Mouse (Mus musculus): ENCODE data around the gene Ceacam2. TPM values are rescaled to one million over a fixed set of nuclear protein-coding genes. Genes with fewer than 3 reads are reported as not detected.
"Not testable (repeated sequence)": the region's sequence is repeated elsewhere in the genome, so short reads cannot be mapped to it uniquely, and the experiment has no call there.

Gene Ceacam2
- total and polyA plus RNA-seq, 2 experiments from 2014 or later, result not detected

DNA sequence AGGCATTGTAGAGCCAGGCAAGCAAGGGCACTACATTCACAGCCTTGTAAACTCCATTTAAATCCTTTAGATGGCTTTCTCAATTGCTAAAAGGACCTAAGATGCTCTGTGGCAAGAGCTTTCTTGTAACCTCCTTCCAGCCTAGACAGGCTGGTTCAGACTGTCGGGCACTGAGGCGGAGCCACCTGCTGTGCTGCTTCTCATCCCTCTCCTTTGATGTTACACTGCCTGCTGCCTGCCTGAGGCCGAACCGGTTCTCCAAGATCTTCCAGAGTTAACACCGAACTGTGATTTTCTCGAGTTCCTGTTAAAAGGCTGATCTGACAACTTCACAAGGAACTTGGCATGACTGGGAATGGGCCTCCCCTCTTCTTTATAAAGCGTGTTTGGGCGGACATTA lies 36.2 kb upstream of the Ceacam2 start:
- ATAC-seq (ENCODE audit: insufficient read depth, low read depth) (no peak), DNase-seq (ENCODE audit: low spot score) (no peak)
- WGBS, result 16% methylated on average over 8 of the region's 8 CpGs
- no peak overlapping the region for H3K9ac ChIP-seq (replicated peaks; ENCODE audit: low read depth, low read length)
- no peaks in the 10 kb centered on the region for H3K27me3 ChIP-seq (ENCODE audit: control insufficient read depth, insufficient read depth, low read length)
- no peaks in the 10 kb centered on the region for H3K9me3 ChIP-seq (replicated peaks; ENCODE audit: control insufficient read depth, low read length)
- no peaks in the 10 kb centered on the region for H3K36me3 ChIP-seq (replicated peaks; ENCODE audit: control insufficient read depth, insufficient read depth, low read length)
- no peak overlapping the region for H3K4me3 ChIP-seq (ENCODE audit: low read depth, low read length)
- H3K27ac ChIP-seq (ENCODE audit: low read depth), result no peak overlapping the region
- TF ChIP-seq CTCF (IDR thresholded peaks at IDR 0.05; ENCODE audit: low read depth), result no peak
- no peak for TF ChIP-seq EP300 (IDR thresholded peaks at IDR 0.05; ENCODE audit: low read depth)
- H3K4me1 ChIP-seq (ENCODE audit: control insufficient read depth, insufficient read depth), result no peaks in the 10 kb centered on the region
- no peak overlapping the region for H3K4me2 ChIP-seq (ENCODE audit: low read depth, low read length)

DNA sequence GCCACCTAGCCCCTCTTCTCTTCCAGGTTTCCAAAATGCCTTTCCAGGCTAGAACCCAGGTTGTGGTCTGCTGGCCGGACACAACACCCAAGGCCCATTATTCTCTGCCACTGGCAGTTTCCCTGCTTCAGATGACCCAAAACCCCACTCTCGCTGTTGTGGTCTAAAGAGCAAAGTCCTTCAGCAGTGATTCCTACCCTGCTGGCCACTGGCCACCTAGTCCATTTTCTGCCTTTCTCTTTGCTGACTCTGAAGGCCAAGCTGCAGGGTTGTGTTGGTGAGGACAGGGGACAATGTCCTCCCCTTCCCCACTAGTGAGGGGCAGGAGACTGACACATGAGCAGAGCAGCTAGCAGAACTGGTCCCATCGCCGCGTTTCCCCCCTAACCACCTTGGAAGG lies 35.4 kb upstream of the Ceacam2 start:
- no peak overlapping the region for H3K27ac ChIP-seq (ENCODE audit: low read depth)

DNA sequence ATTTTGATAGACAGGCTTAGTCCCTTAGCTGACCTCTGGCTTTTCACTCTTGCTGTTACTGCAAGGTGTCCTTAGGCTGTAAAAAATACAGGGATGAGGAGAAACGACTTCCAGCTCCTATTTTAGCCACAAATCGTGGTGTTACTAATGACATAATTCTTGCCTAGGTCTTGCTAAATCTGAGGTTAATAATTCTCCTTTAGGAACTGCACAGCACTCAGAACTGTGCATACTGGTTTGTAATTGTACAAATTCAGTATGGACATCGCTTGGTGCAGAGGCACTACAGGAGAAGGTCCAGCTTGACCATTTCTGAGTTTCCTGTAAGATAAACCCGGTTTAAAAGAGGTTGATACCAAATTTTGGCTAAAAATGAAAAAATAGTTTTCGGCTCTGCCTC lies 34.1 kb upstream of the Ceacam2 start:
- not testable (repeated sequence) for H3K27ac ChIP-seq (ENCODE audit: low read depth); H3K4me3 ChIP-seq (ENCODE audit: low read depth, low read length); H3K4me1 ChIP-seq (ENCODE audit: control insufficient read depth, insufficient read depth); H3K36me3 ChIP-seq (replicated peaks; ENCODE audit: control insufficient read depth, insufficient read depth, low read length); H3K9ac ChIP-seq (replicated peaks; ENCODE audit: low read depth, low read length); ATAC-seq (ENCODE audit: insufficient read depth, low read depth); H3K4me2 ChIP-seq (ENCODE audit: low read depth, low read length); H3K9me3 ChIP-seq (replicated peaks; ENCODE audit: control insufficient read depth, low read length); H3K27me3 ChIP-seq (ENCODE audit: control insufficient read depth, insufficient read depth, low read length); DNase-seq (ENCODE audit: low spot score)
- WGBS, result 69% methylated on average over 5 of the region's 5 CpGs

More for the DNA sequence above, 35.4 kb upstream of the Ceacam2 start:
- H3K4me1 ChIP-seq (ENCODE audit: control insufficient read depth, insufficient read depth), result no peaks in the 10 kb centered on the region
- ATAC-seq (ENCODE audit: insufficient read depth, low read depth) (no peak), DNase-seq (ENCODE audit: low spot score) (no peak)
- no peak overlapping the region for H3K4me3 ChIP-seq (ENCODE audit: low read depth, low read length)
- no peak overlapping the region for H3K9ac ChIP-seq (replicated peaks; ENCODE audit: low read depth, low read length)
- TF ChIP-seq EP300 (IDR thresholded peaks at IDR 0.05; ENCODE audit: low read depth), result no peak
- TF ChIP-seq CTCF (IDR thresholded peaks at IDR 0.05; ENCODE audit: low read depth), result no peak
- WGBS, result 82% methylated on average over 5 of the region's 5 CpGs
- no peak overlapping the region for H3K4me2 ChIP-seq (ENCODE audit: low read depth, low read length)
- H3K9me3 ChIP-seq (replicated peaks; ENCODE audit: control insufficient read depth, low read length), result no peaks in the 10 kb centered on the region
- no peaks in the 10 kb centered on the region for H3K36me3 ChIP-seq (replicated peaks; ENCODE audit: control insufficient read depth, insufficient read depth, low read length)
- no peaks in the 10 kb centered on the region for H3K27me3 ChIP-seq (ENCODE audit: control insufficient read depth, insufficient read depth, low read length)

- ATAC-seq (ENCODE audit: insufficient read depth, low read depth) (no peak), DNase-seq (ENCODE audit: low spot score) (no peak)
- Histone ChIP-seq H3K36me3 (replicated peaks; ENCODE audit: control insufficient read depth, insufficient read depth, low read length) (no peaks in the 10 kb centered on the region), H3K9ac (replicated peaks; ENCODE audit: low read depth, low read length) (no peak overlapping the region), H3K9me3 (replicated peaks; ENCODE audit: control insufficient read depth, low read length) (no peaks in the 10 kb centered on the region), H3K4me1 (ENCODE audit: control insufficient read depth, insufficient read depth) (no peaks in the 10 kb centered on the region), H3K4me3 (ENCODE audit: low read depth, low read length) (no peak overlapping the region), H3K27me3 (ENCODE audit: control insufficient read depth, insufficient read depth, low read length) (no peaks in the 10 kb centered on the region), H3K4me2 (ENCODE audit: low read depth, low read length) (no peak overlapping the region), H3K27ac (ENCODE audit: low read depth) (no peak overlapping the region)
- WGBS, result 89% methylated on average over 7 of the region's 7 CpGs
- TF ChIP-seq EP300 (IDR thresholded peaks at IDR 0.05; ENCODE audit: low read depth) (no peak), CTCF (IDR thresholded peaks at IDR 0.05; ENCODE audit: low read depth) (no peak)
These were observed 29.1 kb upstream of the Ceacam2 start for GRCm38 (mm10) chr7:25568721-25569120.

- not testable (repeated sequence) for H3K4me2 ChIP-seq (ENCODE audit: low read depth, low read length); H3K4me1 ChIP-seq (ENCODE audit: control insufficient read depth, insufficient read depth); H3K9me3 ChIP-seq (replicated peaks; ENCODE audit: control insufficient read depth, low read length); H3K27me3 ChIP-seq (ENCODE audit: control insufficient read depth, insufficient read depth, low read length); DNase-seq (ENCODE audit: low spot score); ATAC-seq (ENCODE audit: insufficient read depth, low read depth); H3K27ac ChIP-seq (ENCODE audit: low read depth); H3K9ac ChIP-seq (replicated peaks; ENCODE audit: low read depth, low read length); H3K36me3 ChIP-seq (replicated peaks; ENCODE audit: control insufficient read depth, insufficient read depth, low read length); H3K4me3 ChIP-seq (ENCODE audit: low read depth, low read length)
- peak; percentile 22; the same call in 1 of the 2 replicates for TF ChIP-seq CTCF (IDR thresholded peaks at IDR 0.05; ENCODE audit: low read depth)
- 73% methylated on average over 8 of the region's 8 CpGs for WGBS
These were observed 1.8 kb upstream of the Ceacam2 start for GRCm38 (mm10) chr7:25541464-25541863.

DNA sequence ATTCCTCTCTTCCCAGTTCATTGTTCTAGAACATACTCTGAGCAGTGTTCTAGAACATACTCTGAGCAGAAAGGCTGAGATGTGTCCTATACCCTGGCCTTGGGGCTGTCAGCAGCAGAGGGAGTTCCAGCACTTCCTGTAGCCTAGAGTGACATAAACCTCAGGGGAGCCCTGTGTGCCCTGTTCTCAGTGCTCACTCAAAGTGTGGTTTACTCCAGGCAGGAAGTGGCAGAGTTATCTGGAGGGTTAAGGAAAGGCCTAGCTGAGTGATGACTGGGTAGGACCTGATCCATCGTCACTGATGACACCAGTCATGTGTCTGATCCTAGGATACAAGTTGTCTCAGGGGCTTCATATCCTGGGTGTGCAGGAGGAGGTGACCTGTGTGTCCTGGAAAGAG lies 297 bp upstream of the Ceacam2 start:
- H3K9me3 ChIP-seq (replicated peaks; ENCODE audit: control insufficient read depth, low read length); H3K4me3 ChIP-seq (ENCODE audit: low read depth, low read length); H3K9ac ChIP-seq (replicated peaks; ENCODE audit: low read depth, low read length); DNase-seq (ENCODE audit: low spot score); ATAC-seq (ENCODE audit: insufficient read depth, low read depth); H3K36me3 ChIP-seq (replicated peaks; ENCODE audit: control insufficient read depth, insufficient read depth, low read length); H3K4me1 ChIP-seq (ENCODE audit: control insufficient read depth, insufficient read depth); H3K27ac ChIP-seq (ENCODE audit: low read depth); H3K27me3 ChIP-seq (ENCODE audit: control insufficient read depth, insufficient read depth, low read length); H3K4me2 ChIP-seq (ENCODE audit: low read depth, low read length): not testable (repeated sequence)
- no CpG with 5 or more reads among the region's 1 CpGs for WGBS
